Mouse (Mus musculus): ENCODE measurements around the gene Btbd35f21.
"Not testable (repeated sequence)": the region's sequence is repeated elsewhere in the genome, so short reads cannot be mapped to it uniquely, and the experiment has no call there.

The Btbd35f21 gene

DNA sequence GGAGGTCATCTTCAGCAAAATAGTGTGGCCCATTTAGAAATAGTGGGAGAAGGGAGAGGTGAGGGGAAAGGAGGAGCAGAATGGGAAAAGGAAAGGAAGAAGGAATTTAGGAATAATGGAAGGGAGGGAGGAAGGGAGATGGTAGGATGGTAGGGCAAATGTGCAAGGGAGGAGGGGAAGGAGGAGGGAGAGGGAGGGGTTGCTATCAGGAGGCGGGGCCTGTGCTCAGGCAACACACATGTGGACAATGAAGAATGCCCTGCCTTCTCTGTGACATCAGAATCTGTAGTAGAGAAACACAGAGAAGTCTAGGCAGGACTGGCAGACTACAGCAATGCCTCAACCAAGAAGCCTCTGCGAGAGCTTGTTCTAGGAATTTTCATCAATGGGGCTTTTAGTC, at the start of gene Btbd35f21:
Gene Btbd35f21, plus strand, starts transcription at position 301 of the 400 bp plus-strand sequence.
- DNase-seq (ENCODE audit: extremely low spot score, low spot score) = not testable (repeated sequence)

All from neural tube, embryonic 10.5 days (tissue).